Mouse (Mus musculus): ENCODE results near the gene Ell2. TPM values are rescaled to one million over a fixed set of nuclear protein-coding genes. Genes with fewer than 3 reads are reported as not detected.

Gene Ell2
- total RNA-seq, 2 experiments from 2014 or later = 123 to 143 TPM

- no peak for DNase-seq (ENCODE audit: low spot score in 2 of 2)
These were observed 24.2 kb downstream of the Ell2 start for GRCm38 (mm10) chr13:75730717-75731116.

- DNase-seq (ENCODE audit: low spot score in 2 of 2) = no peak
These were observed 27.1 kb downstream of the Ell2 start for GRCm38 (mm10) chr13:75733594-75734161.

- DNase-seq (ENCODE audit: low spot score in 2 of 2) = no peak
These were observed 27.7 kb downstream of the Ell2 start for GRCm38 (mm10) chr13:75734231-75734630.

- no peak for DNase-seq (ENCODE audit: low spot score in 2 of 2)
These were observed 29.0 kb downstream of the Ell2 start for GRCm38 (mm10) chr13:75735606-75736005.

GRCm38 (mm10) chr13:75737991-75738390 is 31.4 kb downstream of the Ell2 start:
- no peak for DNase-seq (ENCODE audit: low spot score in 2 of 2)

GRCm38 (mm10) chr13:75738536-75738935 is 32.0 kb downstream of the Ell2 start:
- no peak for DNase-seq (ENCODE audit: low spot score in 2 of 2)

- no peak for DNase-seq (ENCODE audit: low spot score in 2 of 2)
These were observed 32.4 kb downstream of the Ell2 start for GRCm38 (mm10) chr13:75738957-75739356.

- DNase-seq (ENCODE audit: low spot score in 2 of 2) = no peak
These were observed 33.5 kb downstream of the Ell2 start for GRCm38 (mm10) chr13:75740018-75740417.

GRCm38 (mm10) chr13:75741119-75741518 is 34.6 kb downstream of the Ell2 start:
- no peak for DNase-seq (ENCODE audit: low spot score in 2 of 2)

GRCm38 (mm10) chr13:75741736-75742729 is 35.5 kb downstream of the Ell2 start:
- DNase-seq (ENCODE audit: low spot score in 2 of 2) = no peak

- DNase-seq (ENCODE audit: low spot score in 2 of 2) = no peak
These were observed 36.4 kb downstream of the Ell2 start for GRCm38 (mm10) chr13:75742970-75743369.

GRCm38 (mm10) chr13:75744065-75744464 is 37.5 kb downstream of the Ell2 start:
- DNase-seq (ENCODE audit: low spot score in 2 of 2) = no peak

- DNase-seq (ENCODE audit: low spot score in 2 of 2) = no peak
These were observed 38.8 kb downstream of the Ell2 start for GRCm38 (mm10) chr13:75745328-75745727.

GRCm38 (mm10) chr13:75747265-75747664 is 40.7 kb downstream of the Ell2 start:
- no peak for DNase-seq (ENCODE audit: low spot score in 2 of 2)

- DNase-seq (ENCODE audit: low spot score in 2 of 2) = no peak
These were observed 42.1 kb downstream of the Ell2 start for GRCm38 (mm10) chr13:75748685-75749084.

GRCm38 (mm10) chr13:75750785-75751184 is 44.2 kb downstream of the Ell2 start:
- DNase-seq (ENCODE audit: low spot score in 2 of 2) = no peak

- DNase-seq (ENCODE audit: low spot score in 2 of 2) = peak; percentile 86 to 88
These were observed 45.8 kb downstream of the Ell2 start for GRCm38 (mm10) chr13:75752216-75752938.

- no peak for DNase-seq (ENCODE audit: low spot score in 2 of 2)
These were observed 47.8 kb downstream of the Ell2 start for GRCm38 (mm10) chr13:75754398-75754797.

- DNase-seq (ENCODE audit: low spot score in 2 of 2) = no peak
These were observed 54.4 kb downstream of the Ell2 start for GRCm38 (mm10) chr13:75760859-75761548.

- DNase-seq (ENCODE audit: low spot score in 2 of 2) = no peak
These were observed 56.2 kb downstream of the Ell2 start for GRCm38 (mm10) chr13:75762759-75763158.

- DNase-seq (ENCODE audit: low spot score in 2 of 2) = no peak
These were observed 56.7 kb downstream of the Ell2 start for GRCm38 (mm10) chr13:75763280-75763679.

All from adrenal gland, adult 18-20 months (tissue).